Mouse (Mus musculus) cerebellum, adult 11-12 months (tissue): ENCODE data around the gene B020031M17Rik.
"Not testable (repeated sequence)": the region's sequence is repeated elsewhere in the genome, so short reads cannot be mapped to it uniquely, and the experiment has no call there.

Experiments used
- DNase-seq: peaks from one replicate; pipeline ENCODE4 v3.0.0; 2022

B020031M17Rik gene

GRCm38 (mm10) chr13:119950706-119951105, at the start of gene B020031M17Rik:
TSS of gene B020031M17Rik (minus strand) at chr13:119950806.
- DNase-seq: not testable (repeated sequence)

- not testable (repeated sequence) for DNase-seq
Observed at GRCm38 (mm10) chr13:119999215-119999614, 48.6 kb upstream of the B020031M17Rik start.

GRCm38 (mm10) chr13:119998442-119999086, 48.0 kb upstream of the B020031M17Rik start:
- DNase-seq: not testable (repeated sequence)

GRCm38 (mm10) chr13:119991917-119992496, 41.4 kb upstream of the B020031M17Rik start:
- DNase-seq: not testable (repeated sequence)

GRCm38 (mm10) chr13:119991264-119991663, 40.7 kb upstream of the B020031M17Rik start:
- not testable (repeated sequence) for DNase-seq

GRCm38 (mm10) chr13:119969163-119969562, 18.6 kb upstream of the B020031M17Rik start:
- not testable (repeated sequence) for DNase-seq

GRCm38 (mm10) chr13:119968193-119968592, 17.6 kb upstream of the B020031M17Rik start:
- DNase-seq: not testable (repeated sequence)

GRCm38 (mm10) chr13:119965968-119966367, 15.4 kb upstream of the B020031M17Rik start:
- not testable (repeated sequence) for DNase-seq

GRCm38 (mm10) chr13:119965302-119965952, 14.8 kb upstream of the B020031M17Rik start:
- DNase-seq: not testable (repeated sequence)

- DNase-seq: not testable (repeated sequence)
Observed at GRCm38 (mm10) chr13:119962856-119963255, 12.2 kb upstream of the B020031M17Rik start.

GRCm38 (mm10) chr13:119955567-119955966, 5.0 kb upstream of the B020031M17Rik start:
- DNase-seq: not testable (repeated sequence)

- DNase-seq: not testable (repeated sequence)
Observed at GRCm38 (mm10) chr13:119955089-119955488, 4.5 kb upstream of the B020031M17Rik start.

GRCm38 (mm10) chr13:119929172-119929571, 21.4 kb downstream of the B020031M17Rik start, which contains the start of gene Gm21761:
TSS of gene Gm21761 (minus strand) at chr13:119929272.
- DNase-seq: not testable (repeated sequence)

GRCm38 (mm10) chr13:119924597-119925340, 25.8 kb downstream of the B020031M17Rik start:
- not testable (repeated sequence) for DNase-seq

GRCm38 (mm10) chr13:119916966-119917722, 33.5 kb downstream of the B020031M17Rik start:
- DNase-seq: not testable (repeated sequence)

- DNase-seq: not testable (repeated sequence)
Observed at GRCm38 (mm10) chr13:119916449-119916848, 34.2 kb downstream of the B020031M17Rik start.
